Mouse (Mus musculus): ENCODE results near the gene C2. TPM values are rescaled to one million over a fixed set of nuclear protein-coding genes. Genes with fewer than 3 reads are reported as not detected.

Gene C2
- polyA plus RNA-seq, 1 experiment from 2014 or later: 0.24 TPM

- Histone ChIP-seq H3K27me3 (replicated peaks) (no peaks in the 10 kb centered on the region), H3K9me3 (replicated peaks) (no peaks in the 10 kb centered on the region), H3K4me3 (peak overlapping the region; percentile 93), H3K27ac (ENCODE audit: poor library complexity, severe bottlenecking) (peak overlapping the region; percentile 85), H3K4me2 (peak overlapping the region; percentile 83), H3K4me1 (replicated peaks) (peaks cover 36% of the 10 kb centered on the region), H3K36me3 (peaks cover 10% of the 10 kb centered on the region), H3K9ac (peak overlapping the region; percentile 99)
- ATAC-seq (ENCODE audit: insufficient number of reproducible peaks, low FRiP score): peak; percentile 90
- WGBS: under 1% methylated on average over 49 of the region's 51 CpGs
Observed at GRCm38 (mm10) chr17:34894074-34894597, 3.9 kb downstream of the C2 start.

GRCm38 (mm10) chr17:34893072-34893824, 4.8 kb downstream of the C2 start:
- Histone ChIP-seq H3K36me3 (peaks cover 10% of the 10 kb centered on the region), H3K27ac (ENCODE audit: poor library complexity, severe bottlenecking) (0 out of 2 replicates have a peak overlapping the region, but pooled peaks have one; percentile 56), H3K27me3 (replicated peaks) (no peaks in the 10 kb centered on the region), H3K4me2 (peak overlapping the region; percentile 83), H3K9me3 (replicated peaks) (no peaks in the 10 kb centered on the region), H3K4me1 (replicated peaks) (peaks cover 36% of the 10 kb centered on the region), H3K9ac (peak overlapping the region; percentile 64; the same call in 1 of the 2 replicates), H3K4me3 (peak overlapping the region; percentile 93; the same call in 1 of the 2 replicates)
- ATAC-seq (ENCODE audit: insufficient number of reproducible peaks, low FRiP score): no peak
- WGBS: 76% methylated on average over 12 of the region's 12 CpGs

- no peak for ATAC-seq (ENCODE audit: insufficient number of reproducible peaks, low FRiP score)
- H3K4me1 ChIP-seq (replicated peaks): peaks cover 21% of the 10 kb centered on the region
- H3K9me3 ChIP-seq (replicated peaks): no peaks in the 10 kb centered on the region
- WGBS: 93% methylated on average over 2 of the region's 2 CpGs
- no peaks in the 10 kb centered on the region for H3K27me3 ChIP-seq (replicated peaks)
- H3K4me2 ChIP-seq: no peak overlapping the region
- H3K36me3 ChIP-seq: peaks cover 8% of the 10 kb centered on the region
- H3K4me3 ChIP-seq: no peak overlapping the region
- no peak overlapping the region for H3K9ac ChIP-seq
- no peak overlapping the region for H3K27ac ChIP-seq (ENCODE audit: poor library complexity, severe bottlenecking)
Observed at GRCm38 (mm10) chr17:34891377-34891776, 6.7 kb downstream of the C2 start.

GRCm38 (mm10) chr17:34890074-34890743, 7.9 kb downstream of the C2 start:
- H3K9ac ChIP-seq: no peak overlapping the region
- no peaks in the 10 kb centered on the region for H3K27me3 ChIP-seq (replicated peaks)
- no peaks in the 10 kb centered on the region for H3K36me3 ChIP-seq
- no peak overlapping the region for H3K27ac ChIP-seq (ENCODE audit: poor library complexity, severe bottlenecking)
- H3K4me1 ChIP-seq (replicated peaks): peaks cover 15% of the 10 kb centered on the region
- no peak overlapping the region for H3K4me3 ChIP-seq
- no peaks in the 10 kb centered on the region for H3K9me3 ChIP-seq (replicated peaks)
- H3K4me2 ChIP-seq: no peak overlapping the region
- no peak for ATAC-seq (ENCODE audit: insufficient number of reproducible peaks, low FRiP score)
- 82% methylated on average over 12 of the region's 12 CpGs for WGBS

DNA sequence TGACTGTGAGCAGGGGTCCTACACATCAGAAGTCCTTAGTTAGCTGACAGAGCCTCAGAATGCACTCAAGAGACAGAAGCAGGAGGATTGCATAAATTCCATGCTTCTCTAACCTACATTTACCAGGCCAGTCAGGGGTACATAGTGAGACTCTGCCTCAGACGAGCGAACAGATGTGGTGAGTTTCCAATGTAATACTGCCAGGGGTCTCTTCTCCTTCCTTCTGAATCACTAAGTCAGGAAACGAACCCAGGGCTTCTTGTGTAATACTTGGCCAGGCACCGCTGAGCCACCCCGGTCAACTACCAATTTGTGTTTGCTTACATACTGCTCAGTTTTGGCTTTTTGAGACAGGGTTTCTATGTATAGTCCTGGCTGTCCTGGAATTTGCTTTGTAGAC, 10.1 kb downstream of the C2 start:
- H3K4me3 ChIP-seq: no peak overlapping the region
- ATAC-seq (ENCODE audit: insufficient number of reproducible peaks, low FRiP score): no peak
- H3K27me3 ChIP-seq (replicated peaks): 0 out of 2 replicates have a peak, but pooled peaks cover 4% of the 10 kb centered on the region
- H3K4me1 ChIP-seq (replicated peaks): peaks cover 5% of the 10 kb centered on the region
- 79% methylated on average over 5 of the region's 5 CpGs for WGBS
- no peaks in the 10 kb centered on the region for H3K36me3 ChIP-seq
- no peaks in the 10 kb centered on the region for H3K9me3 ChIP-seq (replicated peaks)
- no peak overlapping the region for H3K27ac ChIP-seq (ENCODE audit: poor library complexity, severe bottlenecking)
- H3K9ac ChIP-seq: no peak overlapping the region
- H3K4me2 ChIP-seq: no peak overlapping the region

- Histone ChIP-seq H3K4me1 (replicated peaks) (peaks cover 11% of the 10 kb centered on the region), H3K4me2 (no peak overlapping the region), H3K27me3 (replicated peaks) (0 out of 2 replicates have a peak, but pooled peaks cover 8% of the 10 kb centered on the region), H3K4me3 (no peak overlapping the region), H3K9me3 (replicated peaks) (no peaks in the 10 kb centered on the region), H3K27ac (ENCODE audit: poor library complexity, severe bottlenecking) (no peak overlapping the region), H3K36me3 (no peaks in the 10 kb centered on the region), H3K9ac (no peak overlapping the region)
- 66% methylated on average over 3 of the region's 3 CpGs for WGBS
- no peak for ATAC-seq (ENCODE audit: insufficient number of reproducible peaks, low FRiP score)
Observed at GRCm38 (mm10) chr17:34885615-34886014, 12.4 kb downstream of the C2 start.

DNA sequence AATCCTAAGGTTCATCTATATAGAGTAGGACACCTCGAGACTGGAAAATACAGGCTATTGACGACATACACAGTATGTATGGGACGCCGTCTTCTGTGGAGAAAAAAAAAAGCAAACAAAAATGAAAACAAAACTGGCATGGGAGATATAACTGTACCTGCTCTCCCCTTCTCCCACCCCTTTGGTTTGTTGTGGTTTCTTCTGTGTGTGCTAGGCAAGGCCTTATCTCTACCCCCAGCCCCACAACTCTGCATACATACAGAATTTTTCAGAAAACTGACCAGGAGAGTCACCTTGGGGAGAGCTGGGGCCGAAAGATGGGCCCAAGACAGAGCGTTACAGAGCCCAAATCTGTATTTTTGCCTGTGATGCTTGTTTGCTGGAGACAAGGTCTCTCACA, 13.4 kb downstream of the C2 start:
- Histone ChIP-seq H3K27ac (ENCODE audit: poor library complexity, severe bottlenecking) (no peak overlapping the region), H3K4me1 (replicated peaks) (peaks cover 11% of the 10 kb centered on the region), H3K4me3 (no peak overlapping the region), H3K9ac (no peak overlapping the region), H3K36me3 (no peaks in the 10 kb centered on the region), H3K4me2 (no peak overlapping the region), H3K9me3 (replicated peaks) (no peaks in the 10 kb centered on the region), H3K27me3 (replicated peaks) (0 out of 2 replicates have a peak, but pooled peaks cover 8% of the 10 kb centered on the region)
- ATAC-seq (ENCODE audit: insufficient number of reproducible peaks, low FRiP score): no peak
- WGBS: 84% methylated on average over 6 of the region's 6 CpGs

DNA sequence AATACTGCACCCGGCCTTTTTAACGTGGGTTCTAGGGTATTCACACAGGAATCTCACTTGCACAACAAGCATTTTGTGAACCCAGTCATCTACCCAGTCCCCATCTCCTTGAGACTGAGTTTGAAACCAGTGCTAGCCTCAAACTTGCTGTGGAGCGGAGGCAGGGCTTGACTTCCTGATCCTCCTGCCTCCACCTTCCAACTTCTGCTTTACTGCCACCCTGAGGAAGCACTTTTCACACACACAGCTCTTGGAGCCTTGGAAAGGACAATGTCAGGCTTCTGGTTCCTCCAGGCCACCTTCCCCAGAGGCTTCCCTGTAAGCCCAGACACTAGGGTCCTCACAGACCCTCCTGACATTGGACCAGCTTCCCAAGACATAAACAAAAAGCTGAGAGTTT, 14.7 kb downstream of the C2 start:
- ATAC-seq (ENCODE audit: insufficient number of reproducible peaks, low FRiP score): no peak
- Histone ChIP-seq H3K4me1 (replicated peaks) (peaks cover 15% of the 10 kb centered on the region), H3K27ac (ENCODE audit: poor library complexity, severe bottlenecking) (no peak overlapping the region), H3K9ac (no peak overlapping the region), H3K4me2 (no peak overlapping the region), H3K36me3 (no peaks in the 10 kb centered on the region), H3K4me3 (no peak overlapping the region), H3K27me3 (replicated peaks) (0 out of 2 replicates have a peak, but pooled peaks cover 8% of the 10 kb centered on the region), H3K9me3 (replicated peaks) (no peaks in the 10 kb centered on the region)
- WGBS: 63% methylated on average over 3 of the region's 3 CpGs

DNA sequence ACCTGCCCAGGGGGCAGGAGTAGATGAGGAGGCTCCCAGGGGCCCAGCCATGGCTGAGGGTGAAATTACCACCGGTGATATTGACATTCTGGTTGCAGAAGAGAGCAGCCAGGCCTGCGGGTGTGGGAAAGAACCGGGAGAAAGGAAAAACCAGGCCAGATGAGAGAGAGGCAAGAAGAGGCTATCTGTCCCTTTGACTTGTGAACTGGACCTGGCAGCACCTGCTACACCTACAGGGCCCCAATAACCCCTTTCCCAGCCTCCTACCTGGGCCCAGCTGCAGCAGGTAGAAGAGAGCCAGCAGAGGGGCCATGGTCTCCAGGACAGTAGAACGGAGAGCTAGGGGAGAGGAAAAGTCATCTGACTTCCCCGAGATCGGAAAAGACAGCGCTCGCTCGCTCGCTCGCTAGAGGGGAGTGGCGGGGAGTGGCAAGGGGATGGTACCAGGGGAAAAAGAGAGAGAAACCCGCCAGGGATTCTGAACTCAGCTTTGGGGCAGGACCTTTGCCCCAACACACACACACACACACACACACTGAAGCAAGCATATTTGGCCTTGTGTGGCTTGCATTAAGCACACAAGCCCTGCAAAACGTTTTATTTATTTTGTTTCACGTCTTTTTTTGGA, 16.3 kb downstream of the C2 start, which contains the start of gene Gm20547:
Gm20547 (minus strand) TSS at position 360 of the 628 bp plus-strand sequence.
- peaks cover 15% of the 10 kb centered on the region for H3K4me1 ChIP-seq (replicated peaks)
- peak within 1 kb of the TSS; percentile 50 for H3K4me2 ChIP-seq
- no peak within 1 kb of the TSS for H3K27ac ChIP-seq (ENCODE audit: poor library complexity, severe bottlenecking)
- no peaks in the 10 kb centered on the region for H3K36me3 ChIP-seq
- ATAC-seq (ENCODE audit: insufficient number of reproducible peaks, low FRiP score): no peak
- H3K9me3 ChIP-seq (replicated peaks): no peaks in the 10 kb centered on the region
- 0 out of 2 replicates have a peak, but pooled peaks cover 8% of the 10 kb centered on the region for H3K27me3 ChIP-seq (replicated peaks)
- H3K4me3 ChIP-seq: no peak within 1 kb of the TSS
- 8% methylated on average over 15 of the region's 15 CpGs for WGBS
- H3K9ac ChIP-seq: peak within 1 kb of the TSS; percentile 26; the same call in 1 of the 2 replicates

- Histone ChIP-seq H3K27ac (ENCODE audit: poor library complexity, severe bottlenecking) (no peak overlapping the region), H3K9me3 (replicated peaks) (no peaks in the 10 kb centered on the region), H3K4me3 (no peak overlapping the region), H3K36me3 (no peaks in the 10 kb centered on the region), H3K27me3 (replicated peaks) (0 out of 2 replicates have a peak, but pooled peaks cover 8% of the 10 kb centered on the region), H3K4me2 (no peak overlapping the region), H3K4me1 (replicated peaks) (peaks cover 15% of the 10 kb centered on the region), H3K9ac (no peak overlapping the region)
- no peak for ATAC-seq (ENCODE audit: insufficient number of reproducible peaks, low FRiP score)
Observed at GRCm38 (mm10) chr17:34881166-34881565, 16.9 kb downstream of the C2 start.
